Mouse (Mus musculus): ENCODE results near the gene Ebf1.

Ebf1 gene

GRCm38 (mm10) chr11:44619131-44619886 is 2.2 kb downstream of the Ebf1 start:
- DNase-seq (ENCODE audit: low spot score), result no peak

- no peak for DNase-seq (ENCODE audit: low spot score)
Observed at GRCm38 (mm10) chr11:44619887-44620693, 3.0 kb downstream of the Ebf1 start.

GRCm38 (mm10) chr11:44620694-44621446 is 3.8 kb downstream of the Ebf1 start:
- no peak for DNase-seq (ENCODE audit: low spot score)

DNA sequence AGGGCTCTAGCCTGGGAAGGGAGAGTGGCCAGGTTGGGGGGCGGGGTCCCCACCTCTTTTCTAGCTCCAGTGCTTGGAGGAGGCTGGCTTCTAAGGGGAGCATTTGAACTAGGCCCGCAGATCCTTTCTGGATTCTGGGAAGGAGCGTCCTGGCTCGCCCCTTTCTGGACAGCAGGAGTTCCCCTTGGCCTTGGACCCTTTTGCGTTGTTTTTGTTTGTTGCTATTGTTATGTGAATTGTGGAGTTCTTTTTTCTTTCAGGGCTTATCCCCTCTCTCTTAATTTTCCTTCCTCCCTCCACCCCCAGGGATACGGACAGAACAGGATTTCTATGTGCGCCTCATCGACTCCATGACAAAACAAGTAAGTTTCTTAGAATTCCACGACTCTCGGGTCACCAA is 4.5 kb downstream of the Ebf1 start:
- no peak for DNase-seq (ENCODE audit: low spot score)

DNA sequence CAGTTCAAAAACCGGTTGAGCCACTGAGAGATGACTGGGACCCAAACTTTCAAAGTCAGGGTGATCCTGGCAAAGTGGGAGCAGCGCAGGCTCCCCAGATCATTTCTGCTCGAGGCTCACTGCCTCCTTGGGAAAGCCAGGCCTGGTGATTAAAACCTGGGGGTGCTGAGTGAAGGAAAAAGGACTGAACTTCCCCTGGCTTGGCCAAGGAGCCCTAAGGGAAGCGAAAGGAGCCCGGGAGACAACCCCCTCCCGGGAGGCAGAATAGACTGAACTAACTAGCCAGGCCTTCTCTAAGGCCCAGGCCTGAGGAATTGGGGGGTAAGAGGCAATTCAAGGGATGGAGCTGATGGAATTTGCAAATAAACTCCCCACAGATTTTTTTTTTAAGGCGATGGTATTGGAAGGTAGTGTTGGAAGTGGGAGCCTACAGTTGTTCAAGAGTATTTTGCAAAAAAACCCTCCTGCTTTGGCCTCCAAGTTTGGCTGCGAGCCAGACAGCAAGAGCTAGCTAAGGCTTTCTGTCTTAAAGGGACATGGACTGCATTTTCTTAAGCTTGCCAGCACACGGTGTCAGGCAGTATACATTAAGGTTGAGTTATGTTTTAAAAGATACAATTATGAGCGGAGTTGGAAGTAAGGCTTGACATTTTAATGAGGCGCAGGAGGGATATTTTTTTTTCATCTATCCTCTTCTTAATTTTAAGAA is 5.1 kb downstream of the Ebf1 start:
- no peak for DNase-seq (ENCODE audit: low spot score)

- DNase-seq (ENCODE audit: low spot score), result no peak
Observed at GRCm38 (mm10) chr11:44624564-44624963, 7.4 kb downstream of the Ebf1 start.

DNA sequence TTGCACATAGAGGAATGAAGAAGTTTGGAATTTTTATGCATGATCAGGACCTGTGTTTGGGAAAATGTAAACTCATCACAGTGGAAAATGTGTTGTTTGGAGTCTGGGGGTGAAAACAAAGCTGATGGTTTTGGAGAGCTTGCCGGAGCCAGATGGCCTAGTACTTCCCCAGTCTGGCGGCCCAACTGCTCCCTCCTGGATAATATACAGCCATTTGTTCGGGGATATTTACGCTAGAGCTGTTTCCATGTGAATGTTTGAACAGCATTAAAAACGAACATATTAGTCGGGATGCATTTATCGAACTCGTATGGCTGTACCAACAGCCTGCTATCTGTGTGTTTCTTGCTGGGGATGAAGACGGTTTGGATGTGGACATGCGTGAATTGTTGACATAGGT is 8.9 kb downstream of the Ebf1 start:
- DNase-seq (ENCODE audit: low spot score), result no peak

GRCm38 (mm10) chr11:44628412-44628811 is 11.3 kb downstream of the Ebf1 start:
- DNase-seq (ENCODE audit: low spot score), result no peak

DNA sequence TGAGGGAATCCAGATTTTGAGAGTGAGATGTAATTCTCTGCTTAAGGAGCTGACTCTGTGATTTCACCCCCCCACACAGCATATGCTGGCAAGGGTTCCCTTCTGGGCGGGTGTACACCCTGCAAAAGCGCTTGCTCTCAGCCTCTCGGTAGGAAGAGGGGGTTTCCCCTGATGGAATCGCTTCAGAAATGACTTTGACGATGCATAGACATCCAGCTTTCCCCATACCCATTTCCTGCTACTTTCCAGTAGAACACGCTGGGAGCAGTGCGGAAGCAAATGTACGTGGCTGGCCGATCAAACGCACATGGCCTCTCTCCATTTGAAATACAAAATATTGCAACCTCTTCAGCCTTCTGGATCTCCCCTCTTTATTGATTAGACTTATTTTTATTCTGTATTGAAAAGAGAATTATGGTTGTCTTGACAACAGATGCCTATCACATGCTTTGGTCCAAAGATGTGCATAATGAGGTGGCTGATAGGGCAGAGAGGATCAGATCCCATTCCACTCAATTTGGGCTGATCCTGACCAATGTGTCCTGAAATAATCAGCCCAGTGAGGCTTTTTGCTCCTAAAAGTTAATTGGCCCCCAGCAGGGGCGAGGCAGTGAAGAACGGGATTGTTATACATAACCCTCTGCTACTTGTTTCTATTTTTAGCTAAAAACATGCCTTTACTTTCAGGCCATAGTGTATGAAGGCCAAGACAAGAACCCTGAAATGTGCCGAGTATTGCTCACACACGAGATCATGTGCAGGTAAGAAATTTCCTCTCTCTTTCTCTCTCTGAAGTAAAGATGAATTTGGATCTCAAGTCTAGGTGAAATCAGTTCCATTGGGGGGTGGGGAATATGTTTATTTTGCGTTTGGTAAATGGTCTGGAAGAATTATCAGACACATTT is 15.2 kb downstream of the Ebf1 start:
- no peak for DNase-seq (ENCODE audit: low spot score)

DNA sequence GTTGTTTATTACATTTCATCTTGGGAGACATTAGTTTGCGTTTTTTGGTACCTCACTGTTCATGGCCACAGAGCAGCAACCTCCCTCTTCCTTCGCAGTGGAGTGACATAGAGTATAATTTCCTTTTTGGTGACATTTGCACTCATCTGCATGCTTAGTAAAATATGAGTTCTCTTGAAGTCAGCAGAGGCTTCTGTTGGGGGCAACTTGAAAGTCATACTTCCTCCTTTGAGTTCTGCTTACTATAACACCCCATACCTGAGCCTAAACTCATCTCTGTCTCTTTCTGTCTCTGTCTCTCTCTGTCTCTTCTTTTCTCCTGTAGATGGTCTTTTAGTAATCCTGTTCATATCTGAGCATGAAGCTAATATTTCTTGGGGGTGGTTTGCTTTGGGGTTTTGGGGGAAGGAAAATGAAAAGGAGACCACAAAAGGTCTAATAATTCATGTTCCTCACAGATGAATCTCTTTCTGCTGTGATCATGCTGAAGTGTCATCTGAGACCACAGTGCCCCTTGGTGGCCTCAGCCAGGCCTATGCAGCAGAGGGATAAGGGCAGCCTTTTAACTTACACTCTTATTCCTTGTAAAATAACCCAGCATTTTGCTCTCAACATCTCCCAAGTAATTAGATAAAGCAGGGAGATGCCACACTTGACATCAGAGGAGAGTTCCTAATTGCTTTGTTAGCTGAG is 16.0 kb downstream of the Ebf1 start:
- DNase-seq (ENCODE audit: low spot score), result no peak

GRCm38 (mm10) chr11:44634552-44635193 is 17.6 kb downstream of the Ebf1 start:
- no peak for DNase-seq (ENCODE audit: low spot score)

DNA sequence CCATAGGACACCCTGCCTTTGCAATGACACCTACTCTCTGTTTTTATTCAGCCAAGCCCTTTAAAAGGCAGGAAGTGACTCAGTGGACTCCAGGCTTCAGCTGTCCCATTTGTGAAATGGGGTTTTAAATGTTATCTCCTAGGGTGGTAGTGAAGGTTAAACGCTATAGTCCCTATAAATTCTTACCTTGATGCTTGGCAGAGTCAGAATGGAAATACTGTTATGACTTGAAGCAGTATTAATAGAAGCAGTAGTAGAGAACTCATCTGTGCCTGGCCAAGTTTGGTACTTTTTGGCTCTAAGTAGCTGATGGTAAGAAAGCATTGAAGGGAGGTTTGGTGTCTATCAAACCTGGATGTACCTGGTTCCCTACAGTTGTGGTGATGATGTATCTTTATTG is 19.1 kb downstream of the Ebf1 start:
- DNase-seq (ENCODE audit: low spot score), result no peak

DNA sequence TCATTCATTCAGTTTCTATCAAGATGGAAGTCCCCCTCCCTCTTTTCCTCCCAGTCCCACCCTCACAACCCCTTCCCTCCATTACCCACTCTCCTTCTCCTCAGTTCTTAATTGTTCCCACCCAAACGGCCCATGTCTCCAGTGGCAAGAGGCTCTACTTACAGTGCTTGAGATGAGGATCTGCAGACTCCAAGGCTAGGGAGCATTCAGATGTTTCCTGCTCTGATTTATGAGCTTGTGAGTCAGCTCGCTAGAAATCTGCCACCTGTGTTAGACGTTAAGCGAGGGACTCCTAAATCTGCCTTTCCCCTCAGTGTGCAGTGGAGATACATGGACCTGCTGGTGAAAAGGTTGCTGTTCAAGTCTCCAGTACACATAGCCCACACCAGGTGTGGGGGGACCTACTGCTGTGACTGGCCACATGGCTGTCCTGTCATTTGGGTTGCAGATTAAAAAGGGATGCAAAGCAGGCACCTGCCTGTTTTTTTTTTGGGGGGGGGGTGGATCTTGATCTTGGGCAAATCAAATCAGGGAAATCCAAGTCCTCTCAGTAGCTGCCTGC is 21.2 kb downstream of the Ebf1 start:
- no peak for DNase-seq (ENCODE audit: low spot score)

GRCm38 (mm10) chr11:44641496-44641895 is 24.4 kb downstream of the Ebf1 start:
- no peak for DNase-seq (ENCODE audit: low spot score)

- DNase-seq (ENCODE audit: low spot score), result no peak
Observed at GRCm38 (mm10) chr11:44654340-44655019, 37.4 kb downstream of the Ebf1 start.

DNA sequence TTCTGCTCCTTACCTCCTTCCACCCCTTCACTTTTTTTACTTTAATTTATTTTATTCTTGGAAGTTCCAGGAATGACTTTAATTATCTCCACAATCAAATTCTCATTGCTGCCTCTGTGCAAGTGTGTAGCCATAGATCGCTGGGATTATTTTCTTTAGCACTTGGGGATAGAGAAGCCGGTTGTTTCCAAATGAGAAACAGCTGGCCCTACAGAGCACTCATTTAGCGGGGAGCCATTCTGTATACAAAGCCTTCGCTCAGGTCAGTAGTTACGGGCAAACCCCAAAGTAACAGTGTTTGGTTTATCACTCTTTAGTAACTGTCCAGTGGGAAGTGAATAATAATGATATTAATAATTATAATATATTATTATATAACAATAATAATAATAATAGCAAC is 38.4 kb downstream of the Ebf1 start:
- no peak for DNase-seq (ENCODE audit: low spot score)

DNA sequence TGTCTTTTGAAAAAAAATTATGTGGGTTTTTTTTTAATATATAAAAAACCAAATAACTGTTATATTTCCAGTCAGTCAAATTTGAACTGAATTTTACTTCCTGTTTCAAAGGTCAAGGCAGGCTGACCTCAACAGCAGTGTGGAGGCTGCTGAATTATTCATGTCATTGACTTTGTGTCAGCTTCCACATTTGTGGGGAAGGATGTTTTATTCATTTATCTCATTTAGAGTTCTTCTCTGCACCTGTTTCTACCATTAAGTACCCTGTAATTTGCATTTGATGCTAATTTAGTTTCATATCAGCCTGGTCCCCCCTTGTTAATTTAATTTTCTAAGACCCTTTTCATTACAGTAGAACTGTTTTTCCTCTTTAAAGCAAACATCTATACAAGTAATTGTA is 39.8 kb downstream of the Ebf1 start:
- DNase-seq (ENCODE audit: low spot score), result no peak

- DNase-seq (ENCODE audit: low spot score), result no peak
Observed at GRCm38 (mm10) chr11:44657833-44658395, 40.8 kb downstream of the Ebf1 start.

GRCm38 (mm10) chr11:44661875-44662274 is 44.8 kb downstream of the Ebf1 start:
- DNase-seq (ENCODE audit: low spot score), result no peak
